Mouse (Mus musculus) megakaryocyte-erythroid progenitor cell, adult 5-6 weeks (primary cell): ENCODE results near the gene Sgce. TPM values are rescaled to one million over a fixed set of nuclear protein-coding genes. Genes with fewer than 3 reads are reported as not detected.

Experiments used
- ATAC-seq: replicated peaks from 2 replicates; pipeline ENCODE4 v1.8.0; 2016; ENCODE audit warnings: mild to moderate bottlenecking, inconsistent platforms; ENCODE audit not compliant: severe bottlenecking, poor library complexity, low FRiP score, low TSS enrichment
- total RNA-seq, 2 experiments: library from RNA; stranded (forward) in 1 of 2; stranded (reverse) in 1 of 2; fragments of 200-1000, 215-1000 nt in 1 of 2; fragments of >200 nt in 1 of 2; fragmentation: Nextera tagmentation in 1 of 2; gene quantifications; 2 replicates each; pipeline ENCODE4 v1.2.3; 2014 to 2017

The Sgce gene
- total RNA-seq, 2 experiments from 2014 or later: 0.57 to 1.0 TPM

- no peak for ATAC-seq
Measured at GRCm38 (mm10) chr6:4728305-4728704, 18.7 kb downstream of the Sgce start.

- no peak for ATAC-seq
Measured at GRCm38 (mm10) chr6:4723998-4724757, 22.8 kb downstream of the Sgce start.

- ATAC-seq: no peak
Measured at GRCm38 (mm10) chr6:4722739-4723138, 24.3 kb downstream of the Sgce start.

GRCm38 (mm10) chr6:4722142-4722541 is 24.9 kb downstream of the Sgce start:
- ATAC-seq: no peak

DNA sequence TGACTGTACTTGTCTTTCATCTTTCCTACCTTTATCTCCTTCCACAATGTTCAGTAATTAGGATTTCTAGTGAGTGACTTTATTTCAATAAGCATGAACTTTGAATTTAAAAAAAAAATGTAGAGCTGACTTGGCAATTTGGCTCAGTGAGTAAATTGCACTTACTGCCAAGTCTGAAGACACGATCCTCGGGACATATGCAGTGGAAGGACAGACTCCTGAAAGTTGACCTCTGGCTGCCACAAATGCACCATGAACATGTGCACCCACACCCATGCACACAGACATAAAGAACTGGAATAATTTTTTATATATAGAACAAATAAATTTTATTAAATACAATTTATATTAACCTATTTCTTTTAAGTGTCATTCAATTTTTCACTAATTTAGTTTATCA is 29.7 kb downstream of the Sgce start:
- ATAC-seq: no peak

DNA sequence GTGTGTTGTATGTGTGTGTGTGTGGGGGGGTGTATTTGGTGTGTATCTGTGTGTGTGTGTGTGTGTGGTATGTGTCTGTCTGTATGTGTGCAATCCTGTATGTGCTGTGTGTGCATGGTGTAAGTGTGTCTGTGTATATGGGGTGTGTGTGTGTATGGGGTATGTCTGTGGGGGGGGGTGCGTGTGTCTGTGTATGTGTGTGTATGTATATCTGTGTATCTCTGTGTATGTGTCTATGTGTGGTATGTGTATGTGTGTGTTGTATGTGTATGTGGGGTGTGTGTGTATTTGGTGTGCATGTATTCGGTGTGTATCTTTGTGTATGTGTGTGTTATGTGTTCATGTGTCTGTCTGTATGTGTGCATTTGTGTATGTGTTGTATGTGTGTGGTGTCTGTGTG is 30.8 kb downstream of the Sgce start:
- ATAC-seq: no peak

DNA sequence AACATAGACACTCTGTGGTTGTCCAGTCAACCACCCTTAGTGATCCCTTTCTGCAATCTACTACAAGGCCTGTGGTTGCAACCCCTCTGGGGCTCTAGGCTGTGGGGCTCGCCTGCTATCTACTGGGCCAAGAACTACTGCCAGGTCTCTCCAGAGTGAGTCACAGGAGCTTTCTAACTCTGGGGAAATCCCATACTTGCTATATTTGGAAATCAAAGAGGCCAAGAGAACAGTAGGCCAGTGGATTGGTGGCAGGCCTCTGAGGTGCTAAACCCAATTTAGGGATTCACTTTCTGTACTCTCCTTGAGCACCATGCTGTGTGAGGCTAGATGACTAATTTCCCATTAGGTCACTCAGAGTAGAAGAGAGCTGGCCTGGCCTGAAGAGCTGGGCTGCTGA is 38.0 kb downstream of the Sgce start:
- no peak for ATAC-seq

- no peak for ATAC-seq
Measured at GRCm38 (mm10) chr6:4706415-4706814, 40.6 kb downstream of the Sgce start.

DNA sequence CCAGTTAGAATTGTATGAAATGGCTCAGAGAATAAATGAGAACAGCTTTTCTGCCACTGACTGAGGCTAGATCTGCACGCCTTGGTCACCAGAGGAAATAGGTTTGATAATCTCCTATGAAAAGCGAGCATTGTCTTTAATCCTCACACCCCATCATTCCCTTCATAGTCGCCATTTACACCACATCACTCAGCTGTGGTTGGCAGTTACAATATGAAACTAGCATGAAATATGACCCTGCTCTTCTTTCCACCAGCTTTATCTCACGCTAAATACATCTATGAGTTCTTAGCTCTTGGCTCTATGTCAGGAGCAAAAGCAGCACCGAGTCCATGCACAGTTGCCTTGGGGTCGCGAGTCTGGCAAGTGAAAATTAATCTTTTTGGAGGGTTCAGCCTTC is 43.1 kb downstream of the Sgce start:
- no peak for ATAC-seq

DNA sequence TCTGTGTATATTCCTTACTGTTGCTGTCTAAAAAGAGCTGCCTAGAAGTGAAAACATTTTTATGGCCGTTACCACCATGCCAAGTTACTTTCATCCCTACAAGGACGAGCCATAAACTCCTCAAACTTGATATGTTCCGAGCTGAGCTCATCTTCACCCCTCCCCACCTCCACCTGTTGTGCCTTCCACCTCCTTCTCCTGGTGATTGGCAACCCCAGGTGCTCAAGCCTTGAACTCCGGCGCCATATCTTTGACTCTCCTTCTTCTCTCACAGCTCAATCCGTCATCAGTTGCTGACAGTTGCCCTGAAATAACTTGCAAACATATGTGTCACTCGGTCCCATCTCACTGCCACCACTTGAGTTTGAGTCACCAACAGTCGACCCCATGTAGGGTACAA is 45.4 kb downstream of the Sgce start:
- no peak for ATAC-seq

GRCm38 (mm10) chr6:4695778-4696177 is 51.2 kb downstream of the Sgce start:
- ATAC-seq: no peak

GRCm38 (mm10) chr6:4694672-4695231 is 52.3 kb downstream of the Sgce start:
- no peak for ATAC-seq

GRCm38 (mm10) chr6:4693544-4693943 is 53.5 kb downstream of the Sgce start:
- no peak for ATAC-seq

DNA sequence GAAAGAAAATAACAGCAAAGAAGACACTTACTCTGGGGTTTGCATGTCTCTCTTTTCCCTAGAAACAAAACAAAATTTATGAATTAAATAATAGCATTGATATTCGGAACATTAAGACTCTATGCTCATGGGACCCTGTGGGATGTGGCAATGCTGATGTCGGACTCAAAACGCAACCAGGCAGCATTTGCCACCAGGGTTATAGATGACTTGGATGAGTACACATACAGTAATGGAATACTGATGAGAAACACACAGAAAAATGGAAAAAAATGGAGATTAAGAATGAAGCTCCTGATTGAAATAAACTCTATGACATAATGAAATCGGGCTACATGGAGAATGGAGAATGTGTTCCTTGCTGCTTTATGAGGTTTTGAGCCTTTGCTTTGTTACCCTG is 56.6 kb downstream of the Sgce start:
- no peak for ATAC-seq

DNA sequence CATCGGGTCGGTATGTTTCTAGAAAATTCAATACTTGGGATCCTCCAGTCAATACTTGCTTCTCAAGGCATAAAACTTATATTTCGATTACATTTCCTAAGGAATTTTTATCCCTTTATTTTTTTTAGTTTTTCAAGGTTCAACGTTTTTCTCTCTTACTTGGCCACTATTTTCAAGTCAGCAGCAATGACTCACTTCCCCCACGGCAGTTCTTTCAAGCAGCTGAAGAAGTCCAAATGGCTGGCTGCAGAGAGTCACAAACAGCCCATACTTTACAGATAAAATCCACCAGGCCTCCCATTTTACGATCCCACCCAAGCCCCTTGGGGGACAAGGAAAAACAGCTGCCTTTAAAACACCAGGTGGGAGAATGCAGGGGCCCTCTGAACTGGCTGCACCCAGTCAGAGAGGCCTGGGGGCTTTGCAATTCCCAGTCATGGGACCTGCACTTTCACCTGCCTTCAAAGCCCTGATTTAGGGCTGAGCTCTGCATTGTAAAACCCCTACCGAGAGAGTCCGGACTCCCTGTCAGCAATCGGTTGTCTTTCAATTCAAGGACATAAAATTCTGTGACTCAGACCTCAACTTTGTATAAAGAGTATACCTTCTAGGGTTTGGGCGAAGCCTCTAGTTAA is 62.2 kb downstream of the Sgce start:
- ATAC-seq: no peak

- no peak for ATAC-seq
Measured at GRCm38 (mm10) chr6:4680576-4680975, 66.4 kb downstream of the Sgce start.

DNA sequence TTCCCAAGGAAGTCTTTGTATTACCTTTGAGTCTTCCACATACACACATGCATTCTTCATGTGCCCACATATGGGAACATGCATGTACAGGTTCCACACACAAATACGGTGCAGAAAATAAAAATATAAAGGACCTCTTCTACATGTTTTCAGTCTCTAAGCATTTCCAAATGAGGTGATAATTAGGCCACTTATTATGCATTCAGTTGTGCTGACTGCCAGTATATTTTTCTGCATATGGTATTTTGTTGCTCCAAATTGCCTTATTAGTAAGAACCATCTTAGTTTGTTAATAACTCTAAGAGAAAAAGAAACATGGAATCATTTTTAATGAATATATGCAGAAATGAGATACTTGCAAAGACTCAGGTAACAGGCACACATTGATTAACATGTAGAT is 67.0 kb downstream of the Sgce start:
- ATAC-seq: no peak

DNA sequence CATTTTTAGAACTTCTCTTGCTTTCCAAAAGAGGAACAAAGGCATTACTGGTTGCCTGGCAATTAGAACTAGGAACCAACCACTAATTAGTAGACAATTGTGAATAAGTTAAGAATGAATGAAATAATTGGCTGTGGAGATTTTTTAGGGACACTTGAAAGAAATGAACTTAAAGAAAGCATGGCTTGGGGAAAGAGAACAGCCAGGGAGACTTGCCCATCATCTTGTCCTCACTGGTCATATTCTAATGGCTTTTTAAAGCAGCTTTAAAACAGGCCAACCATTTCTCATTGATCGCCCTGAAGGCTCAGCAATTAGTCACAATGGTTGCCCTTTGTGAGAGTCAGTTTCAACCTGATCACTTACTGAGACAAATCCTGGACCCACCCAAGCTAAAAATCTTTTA is 69.6 kb downstream of the Sgce start:
- ATAC-seq: no peak

DNA sequence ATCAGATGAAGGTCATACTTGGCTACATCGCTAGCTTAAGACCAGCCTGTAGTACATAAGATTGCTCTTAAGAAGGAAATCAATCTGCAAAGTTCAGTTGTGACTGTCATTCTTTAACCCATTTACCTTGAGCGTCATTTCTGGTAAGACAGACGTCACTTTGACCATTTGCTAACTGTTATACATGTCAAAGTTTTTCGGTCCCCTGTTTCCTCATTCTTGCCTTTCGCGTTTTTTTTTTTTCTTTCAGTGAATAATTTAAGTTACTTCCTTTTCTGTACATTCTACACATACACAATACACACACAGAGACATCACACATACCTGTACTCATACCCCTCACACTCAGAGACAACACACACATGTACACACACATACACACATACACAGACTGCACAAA is 81.9 kb downstream of the Sgce start:
- no peak for ATAC-seq

GRCm38 (mm10) chr6:4664313-4664712 is 82.7 kb downstream of the Sgce start:
- ATAC-seq: peak; percentile 62

DNA sequence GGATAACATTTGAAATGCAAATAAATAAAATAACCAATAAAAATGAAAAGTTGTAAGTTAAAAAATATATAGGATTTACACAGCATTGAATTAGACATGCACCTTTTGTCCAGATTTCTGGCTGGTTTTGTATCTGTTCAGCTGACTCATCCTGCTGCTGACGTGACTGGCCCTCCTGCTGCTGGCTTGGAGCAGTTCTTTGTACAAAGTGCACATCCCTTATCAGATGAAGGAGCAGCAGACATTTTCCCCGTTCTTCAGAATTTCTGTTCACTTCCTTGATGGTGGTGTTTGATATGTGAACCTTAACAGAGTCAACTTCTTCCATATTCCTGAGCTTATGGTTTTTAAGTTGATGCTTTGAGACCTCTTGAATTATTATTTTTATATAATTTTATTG is 83.5 kb downstream of the Sgce start:
- ATAC-seq: peak; percentile 68
